Mouse (Mus musculus) stomach, embryonic 16.5 days (tissue): ENCODE data around the gene Gabarapl2. TPM values are rescaled to one million over a fixed set of nuclear protein-coding genes. Genes with fewer than 3 reads are reported as not detected.
A peak's percentile ranks its signal among the peaks of the same experiment; 100 is the strongest.

Experiments used
- ATAC-seq: fragments of 200-750 bp; cut with Nextera tagmentation; 2 replicates; pipeline ENCODE4 v1.8.0; 2017; ENCODE audit warnings: moderate number of reproducible peaks, moderate TSS enrichment; ENCODE audit not compliant: insufficient read depth, low FRiP score
- H3K27ac ChIP-seq: fragments of 300-500 bp; sonication (generic); 2 replicates; pipeline ENCODE4 v1.5.1; 2014; ENCODE audit warnings: low read length
- H3K27me3 ChIP-seq: fragments of 300-500 bp; sonication (generic); 2 replicates; pipeline ENCODE4 v1.6.1; 2014; ENCODE audit warnings: low read length, control low read depth, mixed read lengths; ENCODE audit not compliant: control insufficient read depth, insufficient read depth
- H3K36me3 ChIP-seq: fragments of 300-500 bp; sonication (generic); 2 replicates; pipeline ENCODE4 v1.6.1; 2014; ENCODE audit warnings: low read length; ENCODE audit not compliant: control insufficient read depth, insufficient read depth
- H3K4me1 ChIP-seq: fragments of 300-500 bp; sonication (generic); 2 replicates; pipeline ENCODE4 v1.6.1; 2014; ENCODE audit warnings: low read length, control low read depth, mixed read lengths; ENCODE audit not compliant: control insufficient read depth, insufficient read depth
- H3K4me2 ChIP-seq: fragments of 300-500 bp; sonication (generic); 2 replicates; pipeline ENCODE4 v1.6.1; 2014; ENCODE audit warnings: low read depth, low read length, mixed read lengths
- H3K4me3 ChIP-seq: fragments of 300-500 bp; sonication (generic); replicated peaks from 2 replicates; pipeline ENCODE4 v1.5.1; 2014; ENCODE audit warnings: mild to moderate bottlenecking, low read length
- H3K9ac ChIP-seq: fragments of 300-500 bp; sonication (generic); 2 replicates; pipeline ENCODE4 v1.6.1; 2014; ENCODE audit warnings: low read length
- H3K9me3 ChIP-seq: fragments of 300-500 bp; sonication (generic); replicated peaks from 2 replicates; pipeline ENCODE4 v1.6.1; 2016; ENCODE audit warnings: low read length, control low read depth; ENCODE audit not compliant: control insufficient read depth
- WGBS: fragments of 180-500 bp; shearing (Covaris S2); extraction: QIAGEN DNeasy Blood & Tissue Kit; methylation state at CpG from one replicate; pipeline ENCODE4 v1.1.7; 2014; 5-methylcytosine and 5-hydroxymethylcytosine counted together
- polyA plus RNA-seq: library from polyadenylated mRNA; unstranded; fragments of >200 nt; fragmentation: Nextera tagmentation; extraction: Ambion mirVana; gene quantifications from 2 replicates; pipeline ENCODE4 v1.2.1, GENCODE M21; 2015

Gene Gabarapl2
- polyA plus RNA-seq, 1 experiment from 2014 or later, result 199 TPM

- Histone ChIP-seq H3K27me3 (no peaks in the 10 kb centered on the region), H3K9me3 (no peaks in the 10 kb centered on the region), H3K27ac (no peak within 1 kb of the TSS), H3K36me3 (peaks cover 6% of the 10 kb centered on the region; the same call in 1 of the 2 replicates), H3K4me2 (peak within 1 kb of the TSS; percentile 82), H3K4me3 (peak within 1 kb of the TSS; percentile 73), H3K9ac (peak within 1 kb of the TSS; percentile 83), H3K4me1 (peaks cover 7% of the 10 kb centered on the region)
- 4% methylated on average over 33 of the region's 33 CpGs for WGBS
- peak; percentile 94 for ATAC-seq
Measured at GRCm38 (mm10) chr8:111992013-111992702, 51.7 kb downstream of the Gabarapl2 start, which contains the start of gene Adat1. Adat1 (minus strand) TSS chr8:111992302.

- WGBS, result 73% methylated on average over 3 of the region's 3 CpGs
- Histone ChIP-seq H3K9ac (no peak overlapping the region), H3K36me3 (peaks cover 9% of the 10 kb centered on the region; the same call in 1 of the 2 replicates), H3K4me1 (peaks cover 7% of the 10 kb centered on the region), H3K4me2 (no peak overlapping the region), H3K27me3 (no peaks in the 10 kb centered on the region), H3K9me3 (no peaks in the 10 kb centered on the region), H3K4me3 (no peak overlapping the region), H3K27ac (no peak overlapping the region)
- ATAC-seq, result no peak
Measured at GRCm38 (mm10) chr8:111992703-111993039, 52.2 kb downstream of the Gabarapl2 start.

Other genes with a start within 250 kb of the Gabarapl2 start
- 3,395 and 3,754 TPM in 2 replicates for gene Ctrb1, start 249.7 kb upstream of the Gabarapl2 start, polyA plus RNA-seq
- 38.5 and 44.6 TPM in 2 replicates for gene Bcar1, start 196.9 kb upstream of the Gabarapl2 start, polyA plus RNA-seq
- 179 and 197 TPM in 2 replicates for gene Cfdp1, start 86.4 kb upstream of the Gabarapl2 start, polyA plus RNA-seq
- 9.5 and 10.6 TPM in 2 replicates for gene Tmem170, start 64.0 kb upstream of the Gabarapl2 start, polyA plus RNA-seq
- gene Chst5, start 30.3 kb upstream of the Gabarapl2 start, polyA plus RNA-seq, result 1.3 and 1.6 TPM in 2 replicates
- 12.9 and 13.0 TPM in 2 replicates for gene Tmem231, start 6.8 kb upstream of the Gabarapl2 start, polyA plus RNA-seq
- gene Adat1, start 51.6 kb downstream of the Gabarapl2 start, polyA plus RNA-seq, result 7.5 and 8.3 TPM in 2 replicates
- gene Kars, start 70.6 kb downstream of the Gabarapl2 start, polyA plus RNA-seq, result 173 and 181 TPM in 2 replicates
- 20.4 and 20.5 TPM in 2 replicates for gene Terf2ip, start 70.7 kb downstream of the Gabarapl2 start, polyA plus RNA-seq
- gene Gm6793, start 74.3 kb downstream of the Gabarapl2 start, polyA plus RNA-seq, result 0.50 and 0.57 TPM in 2 replicates